Mouse (Mus musculus) testis, postnatal 14 days (tissue): ENCODE measurements around the gene 1810055G02Rik.

Experiments
- DNase-seq: peaks from one replicate; pipeline ENCODE4 v3.0.0; 2021; ENCODE audit warnings: low spot score

1810055G02Rik gene

DNA sequence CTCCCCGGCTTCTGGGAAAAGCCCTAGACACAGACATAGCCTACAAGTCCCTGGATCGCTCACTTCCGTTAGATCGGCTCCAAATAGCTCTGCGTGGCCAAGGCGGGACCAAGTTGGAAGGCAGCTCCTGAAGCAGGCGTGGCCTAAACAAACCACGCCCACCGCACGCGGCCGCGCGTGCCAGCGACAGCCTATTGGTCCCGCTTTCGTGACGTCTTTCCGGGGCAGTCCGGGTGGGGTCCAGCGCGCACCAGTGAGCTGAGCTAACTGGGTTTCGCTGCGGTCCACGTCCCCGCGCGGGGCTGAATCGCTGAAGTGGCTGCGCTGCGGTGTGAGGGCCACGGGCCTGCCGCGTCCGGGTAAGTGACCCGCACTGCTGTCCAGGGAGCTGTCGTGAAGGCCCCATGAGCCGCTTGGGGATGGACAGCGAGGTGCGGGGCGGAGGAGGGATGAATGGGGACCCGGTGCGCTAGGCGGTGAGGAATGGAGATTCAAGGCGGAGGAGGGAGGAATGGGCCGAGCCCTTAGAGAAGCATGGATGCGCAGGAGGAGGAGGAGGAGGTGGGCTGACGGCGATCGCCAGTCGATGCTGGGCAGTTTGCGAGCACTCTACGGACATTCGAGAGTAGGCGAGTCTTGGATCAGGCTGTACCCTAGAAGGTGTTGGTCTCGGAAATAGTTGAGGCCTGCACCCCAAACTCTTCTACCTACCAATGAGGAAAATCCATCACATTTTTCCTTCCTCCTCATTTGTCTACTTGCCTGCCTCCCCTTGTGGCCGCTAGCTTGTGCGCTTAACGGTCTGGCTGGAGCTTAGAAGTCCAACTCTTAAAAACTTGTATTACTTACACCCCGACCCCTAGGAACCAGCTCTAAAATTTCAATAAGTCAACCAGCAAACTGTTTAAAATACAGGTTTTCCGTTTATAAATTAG lies at the start of gene 1810055G02Rik:
Gene 1810055G02Rik (plus strand): TSS at position 216 of the 935 bp plus-strand sequence.
- DNase-seq, result peak; percentile 97

GRCm38 (mm10) chr19:3665510-3665909 lies 42.6 kb upstream of the 1810055G02Rik start:
- no peak for DNase-seq

DNA sequence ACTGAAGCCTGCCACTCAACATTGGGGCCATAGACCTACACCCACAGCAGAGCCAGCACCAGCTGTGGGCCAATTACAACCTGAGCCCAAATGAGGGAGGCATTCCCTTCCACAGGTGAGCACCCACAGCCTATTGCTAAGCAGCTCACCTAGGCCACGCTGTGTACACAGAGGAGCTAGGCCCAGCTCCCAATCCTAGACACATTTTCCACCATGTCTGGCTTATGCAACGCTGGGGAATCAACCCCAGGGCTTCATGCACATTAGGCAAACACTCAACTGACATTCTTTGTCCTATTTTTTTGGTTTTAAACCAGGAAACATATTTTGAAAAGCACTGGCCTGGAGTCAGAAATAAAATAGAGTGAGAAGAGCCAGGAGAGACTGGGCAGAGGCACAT lies 41.5 kb upstream of the 1810055G02Rik start:
- no peak for DNase-seq

DNA sequence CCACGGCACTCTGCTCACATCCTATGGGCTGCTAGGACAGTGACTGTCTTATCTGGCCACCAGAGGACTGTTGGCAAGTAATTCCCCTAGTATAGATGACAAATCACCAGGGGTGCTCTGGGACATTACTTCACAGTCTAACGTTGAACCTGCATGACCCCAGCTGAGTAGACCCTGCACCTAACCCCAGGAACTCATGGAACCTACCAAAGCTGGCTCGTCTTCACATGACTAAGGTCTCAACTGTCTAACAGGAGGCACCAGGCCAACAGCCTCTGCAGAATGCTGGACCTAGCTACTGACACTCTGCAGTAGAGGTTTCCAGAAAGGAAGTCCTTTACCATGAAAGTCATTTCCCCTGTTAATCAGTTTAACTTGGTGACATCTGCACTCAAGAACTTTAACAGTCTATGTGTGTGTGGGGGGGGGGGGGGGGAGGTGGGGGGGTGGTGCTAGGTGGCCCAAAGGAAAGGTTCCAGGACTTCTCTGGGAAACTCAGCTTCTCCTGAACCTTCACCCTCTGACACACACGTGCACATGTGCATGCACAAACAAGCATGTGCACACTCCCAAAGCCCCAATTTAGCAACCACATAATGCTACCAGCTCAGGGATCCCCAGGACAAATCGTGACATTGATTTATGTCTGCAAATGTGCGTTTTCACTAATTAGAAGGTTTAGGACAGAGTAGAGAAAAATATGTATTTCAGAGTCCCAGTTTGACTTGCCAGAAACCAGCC lies 40.8 kb upstream of the 1810055G02Rik start:
- DNase-seq, result no peak

- no peak for DNase-seq
These were observed 40.1 kb upstream of the 1810055G02Rik start for GRCm38 (mm10) chr19:3667979-3668378.

DNA sequence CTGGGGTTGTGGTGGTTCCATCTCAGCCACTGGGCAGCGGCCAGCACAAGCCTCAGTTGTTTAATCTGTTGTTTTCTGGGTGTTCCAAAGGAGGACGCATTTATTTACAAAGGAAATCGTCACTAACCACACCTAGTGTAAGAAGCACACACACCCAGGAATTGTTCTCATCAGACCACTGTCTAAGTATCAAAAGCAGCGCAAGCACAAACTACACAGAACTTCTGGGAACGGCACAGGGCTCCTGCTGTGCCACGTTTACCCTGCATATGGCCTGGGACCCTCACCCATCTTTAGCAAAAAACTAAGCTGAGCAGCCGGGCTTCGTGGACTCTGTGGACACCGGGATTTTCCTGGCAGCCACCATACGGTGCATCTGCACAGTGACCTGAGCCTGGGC lies 39.5 kb upstream of the 1810055G02Rik start:
- no peak for DNase-seq

DNA sequence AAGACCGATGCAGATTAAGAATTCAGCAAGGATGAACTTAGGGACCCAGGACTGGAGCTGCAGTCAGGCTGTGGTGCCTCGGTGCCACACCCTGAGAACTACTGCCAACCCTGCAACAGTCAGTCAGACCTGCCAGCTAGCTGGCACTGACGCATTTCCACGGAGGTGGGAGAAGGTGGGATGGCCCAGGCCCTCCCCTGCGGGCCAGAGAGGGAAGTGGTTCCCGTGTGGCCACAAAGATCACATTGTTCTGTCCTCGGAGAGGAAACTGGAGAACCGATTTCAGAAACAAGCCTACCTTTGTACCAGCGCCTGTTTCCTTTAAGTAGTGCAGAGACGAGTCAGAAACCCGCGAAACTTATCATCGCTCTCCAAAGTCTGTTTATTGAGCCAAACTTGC lies 39.0 kb upstream of the 1810055G02Rik start:
- peak; percentile 65 for DNase-seq

GRCm38 (mm10) chr19:3673149-3673548 lies 34.9 kb upstream of the 1810055G02Rik start:
- no peak for DNase-seq

DNA sequence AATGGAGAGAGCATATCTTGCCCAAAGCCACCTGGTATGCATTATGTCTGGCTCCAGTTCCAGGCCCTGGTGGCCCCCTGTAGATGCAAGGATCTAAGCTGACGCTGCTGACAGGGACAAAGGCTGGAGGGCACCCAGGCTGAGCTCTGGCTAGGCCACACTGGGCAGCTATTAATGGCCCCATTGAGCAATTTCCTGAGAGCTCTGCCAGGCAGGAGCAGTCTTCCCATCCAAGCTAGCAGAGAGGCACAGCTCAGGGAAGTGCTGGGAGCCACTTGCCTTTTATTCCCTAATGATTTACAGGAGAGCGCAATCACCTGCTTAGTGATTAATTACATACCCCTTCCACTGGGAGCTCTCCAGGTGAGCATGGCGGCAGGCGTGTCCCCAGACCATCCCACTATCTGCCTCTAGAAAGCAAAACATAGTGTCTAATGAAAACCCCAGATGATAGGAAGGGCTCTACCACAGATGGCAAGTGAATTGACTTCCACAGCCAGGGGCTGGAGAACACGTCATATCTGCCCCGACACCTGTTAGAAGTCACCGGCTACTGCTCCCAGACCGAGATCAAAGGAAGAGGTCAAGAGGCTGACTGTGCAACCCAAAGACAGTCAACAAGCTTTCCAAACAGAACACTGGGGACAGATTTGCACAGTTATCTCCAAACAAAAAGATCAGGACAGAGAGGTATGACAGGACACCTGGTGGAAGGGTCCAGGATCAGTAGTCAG lies 33.8 kb upstream of the 1810055G02Rik start:
- no peak for DNase-seq

DNA sequence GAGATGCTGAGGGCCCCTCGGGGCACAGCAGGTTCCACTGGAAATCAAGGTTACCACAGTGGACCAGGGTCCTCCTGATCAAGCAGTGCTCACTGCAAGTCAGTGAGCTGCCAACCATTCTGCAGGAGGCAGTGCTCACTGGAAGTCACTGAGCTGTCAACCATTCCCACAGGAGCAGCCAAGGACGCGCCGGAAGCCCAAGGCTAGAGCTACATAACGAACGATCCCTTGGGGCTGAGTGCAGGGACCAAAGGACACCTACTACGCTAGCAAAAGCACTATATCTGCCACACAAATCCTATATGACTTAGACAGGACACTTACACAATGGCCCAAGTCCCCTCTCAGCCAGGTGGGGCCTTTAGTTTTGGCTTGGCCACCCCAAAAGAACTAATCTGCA lies 27.4 kb upstream of the 1810055G02Rik start:
- DNase-seq, result no peak

DNA sequence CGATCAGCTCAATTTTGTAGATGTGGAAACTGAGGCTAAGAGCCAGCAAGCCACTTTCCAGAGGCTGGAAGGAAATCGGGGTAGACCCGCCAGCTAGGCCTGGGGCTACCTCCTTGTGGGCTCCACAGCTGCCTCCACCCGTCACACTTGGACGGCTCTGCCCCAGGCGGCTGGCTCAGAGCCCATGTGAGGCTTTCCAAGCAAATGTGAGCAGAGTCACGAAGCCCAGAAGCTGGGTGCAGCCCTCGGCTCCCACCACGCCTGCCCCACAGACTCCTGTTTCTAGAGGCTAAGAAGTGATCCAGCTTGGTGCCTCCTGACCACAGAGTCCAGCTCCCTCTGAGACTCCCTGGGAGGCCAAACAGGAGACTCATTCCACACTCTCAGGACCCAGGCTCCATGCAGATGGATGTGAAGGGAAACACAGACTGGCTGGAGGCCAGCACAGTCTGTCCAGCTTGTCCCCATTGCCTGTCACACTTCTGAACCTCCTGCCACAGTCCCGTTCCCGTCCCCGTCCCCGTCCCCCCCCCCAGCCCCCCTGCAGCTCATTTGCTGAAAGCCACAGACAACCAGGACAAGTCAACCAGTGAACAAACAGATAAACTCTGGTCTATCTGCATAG lies 26.7 kb upstream of the 1810055G02Rik start:
- peak; percentile 64 for DNase-seq

GRCm38 (mm10) chr19:3684414-3684813 lies 23.7 kb upstream of the 1810055G02Rik start:
- no peak for DNase-seq

DNA sequence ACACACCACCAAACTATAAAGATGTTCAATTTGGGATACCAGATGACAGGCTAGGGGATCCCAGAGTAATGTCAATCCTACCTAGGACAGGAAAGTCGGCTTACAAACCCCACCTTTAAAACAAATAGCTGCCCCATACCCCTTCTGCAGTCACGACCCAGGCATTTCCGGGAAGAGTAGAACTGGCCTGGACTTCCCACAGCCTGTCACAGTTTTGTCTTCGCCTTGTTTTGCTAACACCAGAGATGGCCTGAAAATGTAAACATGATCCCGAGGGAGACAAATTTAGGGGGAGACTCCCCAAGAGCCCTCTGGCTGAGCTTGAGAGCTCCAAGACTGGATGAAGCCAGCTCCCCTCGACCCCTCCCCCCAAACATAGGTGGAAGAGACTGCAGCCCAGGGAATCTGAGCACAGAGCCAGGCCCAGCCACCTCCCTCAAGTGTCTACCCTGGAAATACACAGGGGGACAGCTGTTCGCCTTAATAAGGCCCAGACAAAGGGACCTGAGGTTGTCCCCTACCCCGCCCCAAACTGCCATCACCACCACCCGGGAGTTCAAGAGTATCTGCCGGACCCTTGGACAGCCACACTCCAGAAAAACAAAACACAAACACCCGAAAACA lies 23.0 kb upstream of the 1810055G02Rik start:
- no peak for DNase-seq

GRCm38 (mm10) chr19:3685611-3686214 lies 22.4 kb upstream of the 1810055G02Rik start:
- peak; percentile 33 for DNase-seq

DNA sequence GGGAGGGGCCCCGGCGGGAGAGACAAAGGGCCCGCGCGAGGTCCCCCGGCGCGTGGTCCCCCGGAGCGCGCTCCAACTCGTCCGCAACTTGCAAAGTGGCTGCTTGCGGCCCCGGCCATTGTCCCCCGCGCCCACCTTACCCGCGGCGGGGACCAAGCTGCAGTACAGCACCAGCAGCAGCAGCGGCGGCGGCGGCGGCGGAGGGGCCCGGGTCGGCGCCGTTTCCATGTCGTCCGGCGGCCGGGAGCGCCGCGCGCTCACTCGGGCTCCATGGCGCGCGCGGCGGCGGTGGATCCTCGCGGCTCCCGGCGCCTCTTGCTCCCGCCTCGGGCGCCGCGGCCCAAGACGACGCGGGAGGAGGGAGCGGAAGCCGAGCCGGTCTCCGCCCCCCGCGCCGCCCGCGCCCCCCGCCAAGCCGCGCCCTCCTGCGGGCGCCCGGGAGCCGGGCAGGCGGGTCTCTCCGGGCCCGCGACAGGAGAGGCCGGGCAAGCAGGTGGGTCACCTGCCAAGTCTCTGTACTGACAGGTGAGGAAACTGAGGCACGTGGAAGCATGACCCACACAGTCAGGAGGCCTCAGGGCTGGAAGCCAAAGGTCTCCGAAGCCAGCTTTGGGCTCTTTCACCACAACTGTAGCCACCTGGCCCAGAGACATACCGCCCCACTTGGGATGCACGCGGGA lies 21.7 kb upstream of the 1810055G02Rik start, which contains the start of gene Lrp5:
Gene Lrp5 (minus strand): TSS at position 350 of the 680 bp plus-strand sequence.
- DNase-seq, result peak; percentile 55

DNA sequence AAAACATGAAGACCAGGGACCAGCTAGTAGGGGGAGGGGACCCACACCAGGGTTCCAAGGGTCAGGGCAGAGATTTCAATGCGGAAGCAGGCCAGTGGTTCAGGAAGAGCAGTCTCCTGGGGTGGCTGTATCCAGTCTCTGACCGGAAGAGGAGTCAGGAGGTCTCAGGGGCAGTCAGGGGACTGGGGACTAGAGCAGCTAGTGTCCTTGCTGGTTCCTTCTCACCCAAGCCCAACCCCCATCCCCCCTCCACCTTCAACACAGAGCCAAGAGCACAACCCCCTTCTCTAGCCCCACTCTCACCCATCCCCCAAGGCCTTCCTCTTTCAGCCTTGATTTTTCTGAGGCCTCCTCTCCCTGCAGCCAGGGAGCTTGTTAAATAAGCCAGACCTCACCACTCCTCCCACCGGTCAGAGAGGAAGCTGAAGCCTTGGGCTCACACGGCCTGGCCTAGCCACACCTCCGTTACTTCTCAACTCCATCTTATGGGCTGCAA lies 20.4 kb upstream of the 1810055G02Rik start:
- no peak for DNase-seq

GRCm38 (mm10) chr19:3691337-3691736 lies 16.8 kb upstream of the 1810055G02Rik start:
- DNase-seq, result no peak

- no peak for DNase-seq
These were observed 15.5 kb upstream of the 1810055G02Rik start for GRCm38 (mm10) chr19:3692414-3693145.

DNA sequence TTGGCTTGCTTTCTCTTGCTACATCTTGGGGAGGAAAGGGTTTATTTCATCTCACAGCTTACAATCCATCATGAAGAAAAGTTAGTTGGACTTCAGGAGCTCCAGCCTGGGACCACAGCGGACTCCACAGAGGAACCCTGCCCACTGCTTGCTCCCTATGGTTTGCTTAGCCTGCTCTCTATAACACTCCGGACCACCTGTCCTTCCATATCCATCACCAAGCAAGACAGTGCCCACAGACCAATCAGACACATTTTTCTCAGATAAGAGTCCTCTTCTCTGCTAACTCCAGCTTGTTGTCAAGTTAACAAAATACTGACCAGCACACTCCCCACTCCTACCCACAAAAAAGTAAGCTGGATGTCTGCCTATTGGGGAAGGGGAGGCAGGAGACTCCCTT lies 13.6 kb upstream of the 1810055G02Rik start:
- no peak for DNase-seq
